Mouse (Mus musculus) bone marrow, adult 2 months (tissue): ENCODE measurements around the gene Acadl.

Experiments
- CTCF ChIP-seq: fragments of 200-500 bp; IDR thresholded peaks from 2 replicates; pipeline ENCODE4 v1.5.1; 2011; ENCODE audit warnings: low read length, control low read depth; ENCODE audit not compliant: control insufficient read depth, insufficient read depth
- POLR2A ChIP-seq: fragments of 200-500 bp; IDR thresholded peaks from 2 replicates; pipeline ENCODE4 v1.6.1; 2011; ENCODE audit warnings: low read depth, mild to moderate bottlenecking, control low read depth, low read length, borderline replicate concordance; ENCODE audit not compliant: control insufficient read depth

- TF ChIP-seq CTCF (no peak), POLR2A (no peak)
Observed at GRCm38 (mm10) chr1:66832636-66833165, 30.4 kb downstream of the Acadl start.
